Mouse (Mus musculus): ENCODE measurements at regions not wholly inside any gene's neighbourhood (a gene's known extent, or its start where the extent isn't known, plus 50 kb on each side); places are given as distances from the start of the nearest gene placed in this dataset.

GRCm38 (mm10) chr14:105793010-105793702 lies 103.5 kb downstream of the Spry2 start:
- no peak for DNase-seq (ENCODE audit: low spot score in 2 of 2)
- intact Hi-C loops (cut with DNase I) = no loop called here

- intact Hi-C loops (cut with DNase I) = no loop called here
- no peak for DNase-seq (ENCODE audit: low spot score in 2 of 2)
These were observed 106.2 kb downstream of the Spry2 start for GRCm38 (mm10) chr14:105790441-105790840.

DNA sequence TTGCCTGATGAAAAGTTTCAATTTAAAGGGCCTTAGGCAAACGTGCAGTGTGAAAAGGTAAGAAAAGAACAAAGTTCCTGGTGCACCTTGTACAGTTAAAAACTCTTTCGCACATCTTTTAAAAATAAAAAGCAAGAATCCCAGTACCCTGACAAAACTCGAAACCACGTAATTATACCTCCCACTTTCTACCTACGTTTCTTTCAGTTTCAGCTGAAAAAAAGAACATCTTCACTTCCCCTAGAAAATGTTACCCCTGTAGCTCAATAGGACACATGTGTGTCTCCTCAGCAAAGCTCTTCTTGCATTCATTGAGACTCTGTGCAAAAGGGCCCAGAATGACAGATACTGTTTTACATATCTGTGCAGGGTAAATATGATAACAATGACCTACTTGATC lies 113.2 kb downstream of the Spry2 start:
- intact Hi-C loops (cut with DNase I) = loop anchor here (5.0 to 10.0 kb wide), 3 partner anchors 116 to 309 kb away; no protein-coding TSS in a partner anchor
- DNase-seq (ENCODE audit: low spot score in 2 of 2) = peak in 1 of 2 experiments; percentile 45

DNA sequence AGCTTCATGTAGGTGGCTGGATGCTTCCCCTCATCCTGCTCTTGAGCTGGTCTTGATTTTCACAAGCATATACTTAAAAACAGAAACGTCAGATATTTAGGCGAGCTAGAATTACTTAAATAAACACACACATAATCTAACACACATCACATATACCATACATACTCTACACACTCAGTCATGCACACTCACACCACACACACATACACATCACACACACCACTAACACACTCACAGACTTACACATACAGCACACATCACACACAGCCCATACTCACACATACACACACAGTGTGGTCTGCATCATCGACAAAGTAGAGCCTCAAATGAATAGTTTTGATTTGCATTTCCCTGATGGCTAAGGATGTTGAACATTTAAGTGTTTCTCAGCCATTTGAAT lies 116.9 kb downstream of the Spry2 start:
- intact Hi-C loops (cut with DNase I) = loop anchor here (5.0 to 10.0 kb wide), 5 partner anchors 112 to 305 kb away; partner anchors contain the start of gene Spry2
- no peak for DNase-seq (ENCODE audit: low spot score in 2 of 2)

DNA sequence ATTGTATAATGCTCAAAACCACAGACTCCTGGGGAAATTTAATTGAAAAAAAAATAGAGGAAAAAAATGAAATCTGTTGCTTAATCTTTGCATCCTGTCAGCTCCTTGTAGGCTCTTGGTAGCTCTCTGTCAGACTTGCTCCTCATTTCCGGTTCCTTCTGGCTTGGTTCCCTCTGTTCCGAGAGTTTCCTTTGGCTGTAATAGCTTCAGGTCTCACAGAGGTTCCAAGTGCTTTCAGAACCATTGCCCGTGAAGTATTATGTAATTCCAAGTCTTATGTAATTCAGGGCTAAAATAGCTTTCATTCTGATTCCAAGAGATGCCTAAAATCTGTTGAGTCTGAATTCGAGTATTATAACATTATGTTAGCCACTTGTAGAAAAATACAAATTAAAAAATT lies 117.3 kb downstream of the Spry2 start:
- intact Hi-C loops (cut with DNase I) = loop anchor here (5.0 kb wide), 2 partner anchors 118 to 147 kb away; partner anchors contain the start of gene Spry2

DNA sequence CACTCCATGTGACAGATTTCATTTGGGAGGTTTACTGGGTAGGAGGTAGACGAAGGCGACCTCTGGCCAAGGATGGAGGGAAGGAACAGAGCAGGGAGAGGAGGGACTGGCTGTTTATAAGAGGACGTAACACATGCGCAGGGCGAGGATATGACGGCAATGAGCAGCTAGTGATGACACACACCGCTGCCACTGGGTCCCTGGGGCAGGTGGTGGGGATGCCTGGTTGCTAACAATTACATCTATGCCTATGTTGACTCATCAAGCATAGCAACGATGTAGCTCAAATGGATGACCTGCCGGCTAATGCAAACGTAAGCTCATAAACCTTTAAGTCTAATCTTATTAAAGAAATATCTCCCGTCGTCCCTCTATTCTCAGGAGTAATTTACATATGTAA lies 122.9 kb downstream of the Spry2 start:
- no peak for DNase-seq (ENCODE audit: low spot score in 2 of 2)

More for the DNA sequence above, 117.3 kb downstream of the Spry2 start:
- DNase-seq (ENCODE audit: low spot score in 2 of 2) = peak; percentile 59 to 89

GRCm38 (mm10) chr14:105767100-105767499 lies 129.5 kb downstream of the Spry2 start:
- DNase-seq (ENCODE audit: low spot score in 2 of 2) = no peak
- intact Hi-C loops (cut with DNase I) = no loop called here

More for the DNA sequence above, 122.9 kb downstream of the Spry2 start:
- intact Hi-C loops (cut with DNase I) = loop anchor here (2.0 kb wide), 1 partner anchor 21 kb away; no protein-coding TSS in a partner anchor

- intact Hi-C loops (cut with DNase I) = loop anchor here (2.0 kb wide), 1 partner anchor 20 kb away; no protein-coding TSS in a partner anchor
- no peak for DNase-seq (ENCODE audit: low spot score in 2 of 2)
These were observed 143.9 kb downstream of the Spry2 start for GRCm38 (mm10) chr14:105752509-105753375.

- intact Hi-C loops (cut with DNase I) = loop anchor here (2.0 kb wide), 1 partner anchor 21 kb away; no protein-coding TSS in a partner anchor
- no peak for DNase-seq (ENCODE audit: low spot score in 2 of 2)
These were observed 144.9 kb downstream of the Spry2 start for GRCm38 (mm10) chr14:105751762-105752161.

GRCm38 (mm10) chr14:105744578-105744977 lies 152.0 kb downstream of the Spry2 start:
- DNase-seq (ENCODE audit: low spot score in 2 of 2) = no peak
- intact Hi-C loops (cut with DNase I) = no loop called here

GRCm38 (mm10) chr14:105744125-105744524 lies 152.5 kb downstream of the Spry2 start:
- peak in 1 of 2 experiments; percentile 67 for DNase-seq (ENCODE audit: low spot score in 2 of 2)
- intact Hi-C loops (cut with DNase I) = no loop called here

DNA sequence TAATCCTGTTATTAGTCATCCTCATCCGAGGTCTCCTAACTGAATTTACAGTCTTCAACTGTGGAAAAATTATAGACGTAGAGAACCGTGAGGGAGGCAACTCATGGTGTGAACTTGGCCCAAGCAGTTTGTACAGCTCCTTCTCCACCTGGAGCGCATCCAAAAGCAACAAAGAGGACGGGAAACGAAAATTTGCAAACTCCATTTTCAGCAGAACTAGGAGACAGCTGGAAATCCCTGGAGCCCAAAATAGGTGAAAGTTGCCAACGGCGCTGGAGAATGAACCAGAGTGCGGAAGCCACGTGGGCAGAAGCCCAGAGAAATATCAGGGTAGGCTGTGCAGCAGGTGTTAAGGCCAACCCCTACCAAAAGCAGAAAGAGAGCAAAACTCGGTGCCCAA lies 155.7 kb downstream of the Spry2 start:
- intact Hi-C loops (cut with DNase I) = no loop called here
- DNase-seq (ENCODE audit: low spot score in 2 of 2) = peak; percentile 42 to 75

DNA sequence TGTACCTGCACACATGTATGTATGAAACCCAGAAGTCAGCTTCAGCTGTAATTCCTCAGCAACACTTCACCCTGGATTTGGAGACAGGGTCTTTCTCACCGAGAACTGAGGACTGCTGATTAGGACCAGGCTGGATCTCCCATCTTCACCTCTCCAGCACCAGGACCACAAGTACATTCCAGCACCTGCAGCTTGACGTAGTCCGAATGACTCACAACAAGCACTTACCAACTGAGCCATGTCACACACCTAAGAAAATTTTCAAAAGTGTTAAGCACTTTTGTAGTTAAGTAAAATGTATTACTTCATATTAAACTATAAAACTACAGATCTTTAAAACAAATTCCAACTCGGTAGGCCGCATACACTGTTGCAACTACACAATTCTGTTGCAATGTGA lies 158.1 kb downstream of the Spry2 start:
- no peak for DNase-seq (ENCODE audit: low spot score in 2 of 2)
- intact Hi-C loops (cut with DNase I) = loop anchor here (10.0 kb wide), 1 partner anchor 766 kb away; no protein-coding TSS in a partner anchor

- no peak for DNase-seq (ENCODE audit: low spot score in 2 of 2)
- intact Hi-C loops (cut with DNase I) = loop anchor here (10.0 kb wide), 1 partner anchor 768 kb away; no protein-coding TSS in a partner anchor
These were observed 160.3 kb downstream of the Spry2 start for GRCm38 (mm10) chr14:105736352-105736751.

DNA sequence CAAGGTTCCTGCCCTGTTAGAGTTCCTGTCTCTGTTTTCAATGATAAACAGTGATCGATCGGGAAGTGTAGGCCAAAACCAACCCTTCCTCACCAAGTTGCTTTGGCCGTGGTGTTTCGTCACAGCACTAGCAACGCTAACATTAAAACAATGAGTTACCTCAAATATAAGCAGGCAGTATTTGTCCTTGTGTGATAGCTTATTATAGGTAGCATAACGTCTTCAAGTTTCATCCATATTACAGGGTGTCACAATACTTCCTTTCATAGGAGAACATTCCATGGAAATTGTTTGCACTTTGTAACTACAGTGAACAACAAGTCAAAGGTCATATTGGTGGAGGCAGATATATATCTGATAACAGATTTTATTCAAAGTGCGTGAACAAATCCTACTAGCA lies 162.3 kb downstream of the Spry2 start:
- no peak for DNase-seq (ENCODE audit: low spot score in 2 of 2)
- intact Hi-C loops (cut with DNase I) = loop anchor here (5.0 to 10.0 kb wide), 2 partner anchors 402 to 771 kb away; no protein-coding TSS in a partner anchor

DNA sequence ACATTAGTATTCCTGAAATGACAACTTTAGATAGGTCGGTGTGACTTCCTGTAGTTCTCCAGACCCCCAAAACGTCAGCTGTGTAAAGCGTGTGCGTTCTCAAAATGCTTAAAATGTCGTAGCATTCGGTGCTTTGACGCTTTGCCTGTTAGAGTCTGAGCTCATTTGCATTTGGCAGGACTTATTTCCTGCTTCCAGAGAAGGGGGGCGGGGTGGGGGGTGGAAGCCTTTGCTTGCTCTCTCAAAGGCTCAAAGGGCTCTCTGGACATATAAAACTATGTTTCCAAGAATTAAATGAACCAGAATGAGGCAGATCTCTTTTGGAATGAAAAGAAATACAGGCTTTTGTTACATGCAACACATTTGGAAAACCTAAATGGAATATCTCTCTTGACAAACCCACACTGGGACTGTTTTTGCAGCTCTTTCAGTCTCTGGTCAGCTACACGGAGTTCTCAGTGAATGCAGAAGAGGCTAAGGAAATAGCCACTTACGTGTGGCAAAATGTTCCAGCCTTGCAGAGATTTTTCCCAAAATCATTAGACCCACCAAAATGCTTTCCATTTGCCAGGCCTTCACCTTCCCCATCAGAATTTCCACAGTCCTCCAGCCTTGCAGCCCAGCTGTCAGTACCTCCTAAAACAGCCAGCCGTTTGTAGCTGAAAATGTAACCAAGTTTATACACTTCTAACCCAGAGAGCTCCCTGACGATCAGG lies 163.4 kb downstream of the Spry2 start:
- intact Hi-C loops (cut with DNase I) = loop anchor here (2.0 to 10.0 kb wide), 6 partner anchors 56 to 772 kb away; no protein-coding TSS in a partner anchor
- peak; percentile 47 to 70 for DNase-seq (ENCODE audit: low spot score in 2 of 2)

DNA sequence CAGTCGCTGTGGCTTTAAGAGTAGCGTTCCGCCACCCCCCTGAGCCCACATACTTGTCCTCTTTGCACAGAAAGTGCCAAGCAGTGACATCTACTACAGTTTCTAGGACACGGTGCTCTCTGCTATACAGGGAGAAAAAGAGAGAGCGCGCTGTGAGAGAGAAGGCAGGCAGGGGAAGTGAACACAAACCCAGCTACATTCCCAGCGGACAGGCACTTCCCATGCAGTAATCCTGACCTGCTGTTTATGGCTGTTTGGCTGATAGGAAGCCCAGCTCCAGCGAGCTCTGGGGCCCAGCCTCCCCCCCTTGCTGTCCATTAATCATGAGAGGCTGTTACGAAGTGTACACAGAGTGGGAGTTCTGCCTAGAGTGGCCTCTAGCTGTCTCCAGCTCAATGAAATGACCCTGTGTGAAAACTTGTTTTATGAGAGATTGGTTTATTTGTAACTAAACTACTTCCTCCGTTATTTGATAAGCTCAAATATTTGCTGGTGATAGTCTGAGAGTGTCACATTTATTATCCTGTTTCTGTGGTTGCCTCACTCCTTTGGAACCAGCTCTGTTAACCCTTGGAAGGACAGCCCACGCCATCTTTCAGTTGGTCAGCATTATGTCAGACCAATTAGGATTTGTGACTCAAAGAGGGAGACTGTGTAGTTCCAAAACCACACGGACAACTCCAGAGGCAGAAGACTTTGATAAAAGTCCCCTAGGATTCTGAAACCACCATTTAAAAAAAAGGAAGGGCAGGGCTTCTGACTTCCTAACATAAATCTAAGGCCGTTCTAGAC lies 164.2 kb downstream of the Spry2 start:
- intact Hi-C loops (cut with DNase I) = loop anchor here (1.0 to 10.0 kb wide), 8 partner anchors 56 to 772 kb away; no protein-coding TSS in a partner anchor
- peak; percentile 81 to 94 for DNase-seq (ENCODE audit: low spot score in 2 of 2)

GRCm38 (mm10) chr14:105730786-105731185 lies 165.8 kb downstream of the Spry2 start:
- peak in 1 of 2 experiments; percentile 43 for DNase-seq (ENCODE audit: low spot score in 2 of 2)

More at GRCm38 (mm10) chr14:105730786-105731185, 165.8 kb downstream of the Spry2 start:
- intact Hi-C loops (cut with DNase I) = loop anchor here (1.0 to 10.0 kb wide), 3 partner anchors 9 to 774 kb away; no protein-coding TSS in a partner anchor
